In the genomic region with DNA sequence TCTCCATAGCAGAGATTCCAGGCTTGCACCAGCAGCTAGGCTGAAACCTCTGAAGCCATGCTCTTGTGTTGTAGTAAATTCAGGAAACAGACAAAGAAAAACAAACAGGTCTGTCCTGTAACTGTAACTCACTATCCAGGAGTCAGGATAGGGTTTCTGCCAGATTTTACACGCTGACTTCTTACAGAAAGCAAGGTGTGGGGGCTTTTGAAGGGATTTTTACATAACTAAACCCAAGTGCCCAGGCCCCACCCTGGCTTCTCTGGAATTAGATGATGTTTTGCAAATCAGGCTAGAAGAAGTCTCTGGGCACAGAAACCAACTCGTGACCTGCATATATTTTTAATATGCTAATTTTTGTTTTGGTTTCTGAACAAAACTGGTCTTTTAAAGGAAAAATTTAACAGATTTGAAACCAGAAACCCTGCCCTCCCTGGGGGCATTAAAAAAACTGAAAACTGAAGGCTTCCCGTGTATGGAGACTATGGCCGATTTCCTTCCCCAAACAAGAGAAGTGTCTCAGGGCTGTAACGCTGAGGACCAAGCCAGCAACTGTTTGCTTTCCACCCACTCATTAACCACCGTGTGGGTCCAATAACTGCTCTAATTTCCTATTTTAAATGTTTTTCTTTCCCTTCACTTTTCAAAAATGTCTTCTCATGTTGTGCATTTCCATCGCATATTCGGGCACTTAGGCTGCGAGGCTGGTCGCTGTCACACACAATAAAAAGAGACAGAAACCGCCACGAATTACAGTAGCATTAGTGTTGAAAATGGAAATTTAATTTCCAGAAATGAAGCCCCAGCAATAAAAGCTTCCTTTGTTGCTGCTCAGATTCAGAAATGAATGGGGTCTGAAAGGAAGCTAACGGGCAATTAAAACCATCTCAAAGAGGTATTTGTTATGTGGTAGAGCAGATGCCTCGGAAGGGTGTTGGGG, we compare ENCODE assay signal across 20 mouse cellular contexts. TPM values are rescaled to one million over a fixed set of nuclear protein-coding genes. Genes with fewer than 3 reads are reported as not detected.
DNase-seq lines count a peak whose midpoint lies in the region; ATAC-seq and TF ChIP-seq lines count a peak whose summit lies in the region.
"Had no signal": no experiment of that assay in that cellular context is flagged by ENCODE, and none has a peak within 500 bp of the region (broad histone marks: within the 10 kb centered on the region; RNA-seq: fewer than 3 reads in every experiment).

No protein-coding gene starts in this region.

- 0 out of 2 replicates have a peak overlapping the region, but pooled peaks have one; percentile 7 for H3K4me2 ChIP-seq in hindbrain, postnatal 0 days (ENCODE audit: low read depth, low read length)
- no peak overlapping the region for H3K4me2 ChIP-seq in hindbrain, embryonic 11.5 days (replicated peaks; ENCODE audit: low read depth, low read length)
- H3K4me2 ChIP-seq in limb, embryonic 15.5 days, result no peak overlapping the region
- H3K4me2 ChIP-seq: liver, embryonic 11.5 days; lung, embryonic 14.5 days; neural tube, embryonic 12.5 days had no signal

- ATAC-seq in hindbrain, postnatal 0 days, result peak; percentile 45
- no peak for ATAC-seq in hindbrain, embryonic 11.5 days (ENCODE audit: low FRiP score)
- ATAC-seq in limb, embryonic 15.5 days (ENCODE audit: insufficient number of reproducible peaks, low FRiP score, low TSS enrichment, low read depth), result no peak

- no peaks in the 10 kb centered on the region for H3K36me3 ChIP-seq in hindbrain, postnatal 0 days (ENCODE audit: insufficient read depth, low read length)
- no peaks in the 10 kb centered on the region for H3K36me3 ChIP-seq in hindbrain, embryonic 11.5 days (ENCODE audit: control insufficient read depth, insufficient read depth, low read length)
- no peaks in the 10 kb centered on the region for H3K36me3 ChIP-seq in limb, embryonic 15.5 days
- H3K36me3 ChIP-seq: neural tube, embryonic 12.5 days had no signal

- no peaks in the 10 kb centered on the region for H3K4me1 ChIP-seq in hindbrain, postnatal 0 days (ENCODE audit: insufficient read depth, low read length)
- H3K4me1 ChIP-seq in hindbrain, embryonic 11.5 days (replicated peaks; ENCODE audit: control insufficient read depth, insufficient read depth, low read length), result no peaks in the 10 kb centered on the region
- 0 out of 2 replicates have a peak, but pooled peaks cover 3% of the 10 kb centered on the region for H3K4me1 ChIP-seq in limb, embryonic 15.5 days
- H3K4me1 ChIP-seq: neural tube, embryonic 12.5 days had no signal

- intact Hi-C loops in left cerebral cortex, adult 2 months (cut with DNase I), result no loop called here

- no peak for TF ChIP-seq CTCF in hindbrain, postnatal 0 days (IDR thresholded peaks at IDR 0.05; ENCODE audit: low read depth)
- no peak for TF ChIP-seq CTCF in left cerebral cortex, adult 2 months (IDR thresholded peaks at IDR 0.05)

- H3K9ac ChIP-seq in hindbrain, postnatal 0 days (replicated peaks; ENCODE audit: low read length), result no peak overlapping the region
- H3K9ac ChIP-seq in hindbrain, embryonic 11.5 days (ENCODE audit: low read depth, low read length), result no peak overlapping the region
- H3K9ac ChIP-seq in limb, embryonic 15.5 days, result no peak overlapping the region
- H3K9ac ChIP-seq: lung, embryonic 14.5 days; neural tube, embryonic 12.5 days had no signal

- H3K9me3 ChIP-seq in hindbrain, postnatal 0 days (ENCODE audit: low read length), result no peaks in the 10 kb centered on the region
- H3K9me3 ChIP-seq in hindbrain, embryonic 11.5 days (ENCODE audit: control insufficient read depth, low read length), result no peaks in the 10 kb centered on the region
- no peaks in the 10 kb centered on the region for H3K9me3 ChIP-seq in limb, embryonic 15.5 days
- H3K9me3 ChIP-seq: neural tube, embryonic 12.5 days had no signal

- H3K27ac ChIP-seq in hindbrain, postnatal 0 days, result peak overlapping the region; percentile 69
- no peak overlapping the region for H3K27ac ChIP-seq in hindbrain, embryonic 11.5 days (ENCODE audit: low read depth, low read length)
- H3K27ac ChIP-seq in limb, embryonic 15.5 days, result peak overlapping the region; percentile 8; the same call in 1 of the 2 replicates
- H3K27ac ChIP-seq in left cerebral cortex, adult 2 months, result no peak overlapping the region
- H3K27ac ChIP-seq: gastrocnemius, adult 2 months; layer of hippocampus, adult 2 months; neural tube, embryonic 12.5 days had no signal

- H3K27me3 ChIP-seq in hindbrain, postnatal 0 days (ENCODE audit: insufficient read depth, low read length), result no peaks in the 10 kb centered on the region
- H3K27me3 ChIP-seq in hindbrain, embryonic 11.5 days (ENCODE audit: control insufficient read depth, insufficient read depth, low read length), result no peaks in the 10 kb centered on the region
- no peaks in the 10 kb centered on the region for H3K27me3 ChIP-seq in limb, embryonic 15.5 days
- H3K27me3 ChIP-seq: neural tube, embryonic 12.5 days had no signal

- no peak overlapping the region for H3K4me3 ChIP-seq in hindbrain, postnatal 0 days (ENCODE audit: low read length)
- H3K4me3 ChIP-seq in hindbrain, embryonic 11.5 days (ENCODE audit: low read depth, low read length), result no peak overlapping the region
- no peak overlapping the region for H3K4me3 ChIP-seq in limb, embryonic 15.5 days
- H3K4me3 ChIP-seq in left cerebral cortex, adult 2 months, result no peak overlapping the region
- H3K4me3 ChIP-seq: gastrocnemius, adult 2 months; layer of hippocampus, adult 2 months; neural tube, embryonic 12.5 days had no signal

- peak; percentile 31 for DNase-seq in embryo, embryonic 11 days
- DNase-seq in embryo, embryonic 9.5 days (ENCODE audit: extremely low spot score), result no peak
- peak; percentile 28 for DNase-seq in hindbrain, postnatal 0 days (ENCODE audit: low spot score)
- no peak for DNase-seq in hindbrain, embryonic 11.5 days (ENCODE audit: low spot score)
- peak; percentile 57 for DNase-seq in R1 (ENCODE audit: low read depth, low spot score)
- no peak for DNase-seq in frontal cortex, postnatal 10 days (ENCODE audit: low spot score in 2 of 2)
- no peak for DNase-seq in left cerebral cortex, adult 2 months (ENCODE audit: extremely low spot score in 1 of 2, low spot score in 2 of 2)
- DNase-seq: adrenal gland, postnatal 25 days; gastrocnemius, adult 2 months; lung, embryonic 14.5 days had no signal

- 48% methylated on average over 14 of the region's 14 CpGs for whole genome bisulfite sequencing in hindbrain, postnatal 0 days
- WGBS in hindbrain, embryonic 11.5 days, result 68% methylated on average over 14 of the region's 14 CpGs
- 34% methylated on average over 14 of the region's 14 CpGs for WGBS in limb, embryonic 15.5 days

RNA-seq across cellular contexts. Expression of a gene that starts 45.1 kb away (rescaled TPM):
- 0.18 and 0.99 TPM in 2 replicates for total RNA-seq in hindbrain, postnatal 0 days (2014; rRNA removed)
- 0.79 and 0.83 TPM in 2 replicates for polyA plus RNA-seq in hindbrain, postnatal 0 days (2015; fragmentation: Nextera tagmentation; extraction: Ambion mirVana)
- 0.69 and 0.71 TPM in 2 replicates for polyA plus RNA-seq in hindbrain, embryonic 11.5 days (2014; fragmentation: Nextera tagmentation; extraction: Ambion mirVana)
- polyA plus RNA-seq in limb, embryonic 15.5 days (2015; fragmentation: Nextera tagmentation; extraction: Ambion mirVana), result 5.6 and 7.6 TPM in 2 replicates
- total RNA-seq in left cerebral cortex, adult 2 months (2021), result under 1 TPM; 0.11 to 0.14 TPM
- total RNA-seq: adrenal gland, postnatal 25 days; common myeloid progenitor, adult 5-6 weeks; gastrocnemius, adult 2 months; heart, adult 8-10 months; heart, postnatal 25 days; MEL had no signal
- polyA plus RNA-seq: liver, embryonic 11.5 days; lung, embryonic 14.5 days; stomach, embryonic 14.5 days; thymus, postnatal 0 days had no signal

Comparison
In these comparisons a context has a peak if more than half of its experiments do, and no peak if none do; other contexts are left out.
1. DNase-seq: peak in embryo, embryonic 11 days (single experiment), hindbrain, postnatal 0 days (single experiment) and R1 (single experiment); none in embryo, embryonic 9.5 days (single experiment), hindbrain, embryonic 11.5 days (single experiment), frontal cortex, postnatal 10 days (0 of 2) and left cerebral cortex, adult 2 months (0 of 2).
2. H3K27ac ChIP-seq: peak in hindbrain, postnatal 0 days (single experiment) and limb, embryonic 15.5 days (single experiment); none in hindbrain, embryonic 11.5 days (single experiment) and left cerebral cortex, adult 2 months (single experiment).